Mouse (Mus musculus) myocyte (in vitro differentiated cells): ENCODE measurements around the gene Igf2. TPM values are rescaled to one million over a fixed set of nuclear protein-coding genes. Genes with fewer than 3 reads are reported as not detected.
A peak's percentile ranks its signal among the peaks of the same experiment; 100 is the strongest.

ENCODE experiments used
- H3K27me3 ChIP-seq: one replicate; pipeline ENCODE4 v1.6.1; 2011; ENCODE audit not compliant: control insufficient read depth, insufficient read depth, insufficient read length
- H3K36me3 ChIP-seq: one replicate; pipeline ENCODE4 v1.6.1; 2011; ENCODE audit not compliant: control insufficient read depth, insufficient read depth
- H3K4me2 ChIP-seq: one replicate; pipeline ENCODE4 v1.6.1; 2011; ENCODE audit warnings: low read depth, control low read depth
- H3K4me3 ChIP-seq: one replicate; pipeline ENCODE4 v1.5.1; 2011; ENCODE audit warnings: mild to moderate bottlenecking, control low read depth, moderate library complexity
- H3K79me2 ChIP-seq: one replicate; pipeline ENCODE4 v1.6.1; 2011; ENCODE audit not compliant: control insufficient read depth, insufficient read depth
- H3ac ChIP-seq: one replicate; pipeline ENCODE4 v1.6.1; 2011; ENCODE audit not compliant: control insufficient read depth, insufficient read length
- CEBPB ChIP-seq: IDR thresholded peaks from 2 replicates; pipeline ENCODE4 v1.6.1; 2011; ENCODE audit warnings: mild to moderate bottlenecking, moderate library complexity; ENCODE audit not compliant: poor library complexity, insufficient read depth, severe bottlenecking
- E2F4 ChIP-seq: IDR thresholded peaks from one replicate; pipeline ENCODE4 v1.6.1; 2011; ENCODE audit warnings: mild to moderate bottlenecking, control low read depth, moderate library complexity; ENCODE audit not compliant: insufficient read depth
- MAX ChIP-seq: IDR thresholded peaks from one replicate; pipeline ENCODE4 v1.6.1; 2011; ENCODE audit warnings: low read depth, mild to moderate bottlenecking, control low read depth
- MYOD1 ChIP-seq, 3 experiments: IDR thresholded peaks; one replicate each; pipeline ENCODE4 v1.6.1; 2011; ENCODE audit warnings: control low read depth in 2 of 3, low read depth in 2 of 3, mild to moderate bottlenecking in 2 of 3, moderate library complexity in 1 of 3; ENCODE audit not compliant: insufficient read length in 2 of 3, control insufficient read depth in 1 of 3
- MYOG ChIP-seq, 3 experiments: IDR thresholded peaks; one replicate each; pipeline ENCODE4 v1.6.1; 2011; ENCODE audit warnings: control low read depth in 2 of 3, low read depth in 2 of 3, mild to moderate bottlenecking in 2 of 3; ENCODE audit not compliant: insufficient read length in 2 of 3, control insufficient read depth in 1 of 3, insufficient read depth in 1 of 3
- POLR2A ChIP-seq: IDR thresholded peaks from one replicate; pipeline ENCODE4 v1.6.1; 2011; ENCODE audit warnings: low read depth, mild to moderate bottlenecking, control low read depth, moderate library complexity; ENCODE audit not compliant: insufficient read length
- POLR2AphosphoS2 ChIP-seq: IDR thresholded peaks from one replicate; pipeline ENCODE4 v1.6.1; 2011; ENCODE audit warnings: low read depth, control low read depth; ENCODE audit not compliant: insufficient read length
- REST ChIP-seq: IDR thresholded peaks from one replicate; pipeline ENCODE4 v1.6.1; 2011; ENCODE audit warnings: mild to moderate bottlenecking, control low read depth, moderate library complexity; ENCODE audit not compliant: insufficient read depth, insufficient read length
- SRF ChIP-seq: IDR thresholded peaks from one replicate; pipeline ENCODE4 v1.6.1; 2011; ENCODE audit warnings: low read depth; ENCODE audit not compliant: control insufficient read depth, insufficient read length
- TCF12 ChIP-seq: IDR thresholded peaks from one replicate; pipeline ENCODE4 v1.6.1; 2011; ENCODE audit warnings: mild to moderate bottlenecking, control low read depth; ENCODE audit not compliant: poor library complexity, insufficient read depth, severe bottlenecking
- TCF3 ChIP-seq: IDR thresholded peaks from one replicate; pipeline ENCODE4 v1.6.1; 2011; ENCODE audit warnings: low read depth, control low read depth; ENCODE audit not compliant: insufficient read length
- USF1 ChIP-seq: IDR thresholded peaks from one replicate; pipeline ENCODE4 v1.6.1; 2011; ENCODE audit warnings: low read depth, mild to moderate bottlenecking, control low read depth, moderate library complexity
- polyA plus RNA-seq: library from polyadenylated mRNA; unstranded; fragments of >200 nt; fragmentation: generic; extraction: Trizol; gene quantifications from one replicate; pipeline ENCODE4 v1.2.1, GENCODE M21; 2012; ENCODE audit warnings: missing spikeins

Gene Igf2
- polyA plus RNA-seq, 1 experiment, result 331 TPM

DNA sequence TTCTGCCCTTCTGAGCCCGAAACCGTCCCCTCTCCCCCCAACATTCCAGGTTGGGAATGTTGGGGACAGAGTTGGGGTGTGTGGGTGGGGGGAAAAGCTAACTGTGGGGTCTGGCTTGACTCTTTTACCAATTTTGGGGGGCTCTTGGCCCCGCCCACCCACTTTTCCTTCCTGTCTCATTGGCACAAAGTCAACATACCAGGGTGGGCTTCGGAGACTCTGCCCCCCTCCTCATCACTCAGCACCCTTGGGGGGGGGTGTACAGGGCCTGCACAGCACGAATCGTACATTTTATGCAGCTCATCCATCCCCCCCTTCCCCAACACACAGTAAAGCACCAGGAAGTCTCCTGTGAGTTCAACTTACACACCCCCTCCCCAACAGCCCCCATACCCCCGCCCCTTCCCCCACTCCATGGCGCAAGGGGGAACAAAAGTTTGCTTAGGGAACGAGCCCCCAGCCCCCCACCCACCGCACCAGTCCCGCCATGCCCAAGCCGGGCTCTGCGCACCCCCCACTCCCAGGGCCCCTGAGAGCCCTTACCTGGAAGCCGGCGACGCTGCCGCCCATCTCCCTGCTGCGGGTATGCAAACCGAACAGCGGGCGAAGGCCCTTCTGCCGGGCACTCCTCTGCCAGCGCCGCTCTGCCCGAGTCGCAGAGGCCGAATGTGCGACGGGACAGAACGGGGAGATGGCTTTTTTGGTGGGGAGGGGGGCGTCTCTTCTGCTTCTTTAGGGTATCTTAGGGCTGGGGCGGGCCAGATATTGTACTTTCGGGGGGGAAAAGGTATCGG, 8.6 kb downstream of the Igf2 start:
- H3K79me2 ChIP-seq, result no peaks in the 10 kb centered on the region
- H3K36me3 ChIP-seq, result no peaks in the 10 kb centered on the region
- H3K27me3 ChIP-seq, result peaks cover 22% of the 10 kb centered on the region
- H3K4me3 ChIP-seq, result peak overlapping the region; percentile 15
- H3K4me2 ChIP-seq, result peak overlapping the region; percentile 6
- no peak for TF ChIP-seq SRF
- no peak for TF ChIP-seq REST
- TF ChIP-seq POLR2A, result no peak
- no peak for TF ChIP-seq MYOD1 (IDR thresholded peaks at IDR 0.05; ENCODE audit: control insufficient read depth in 1 of 3, insufficient read length in 2 of 3, low read depth in 2 of 3)
- no peak for TF ChIP-seq E2F4
- no peak for TF ChIP-seq CEBPB
- TF ChIP-seq MAX, result no peak
- TF ChIP-seq TCF3, result no peak
- no peak for TF ChIP-seq TCF12
- no peak for TF ChIP-seq USF1
- TF ChIP-seq POLR2AphosphoS2, result no peak
- TF ChIP-seq MYOG (IDR thresholded peaks at IDR 0.05; ENCODE audit: control insufficient read depth in 1 of 3, insufficient read depth in 1 of 3, insufficient read length in 2 of 3, low read depth in 2 of 3), result no peak
- H3ac ChIP-seq, result no peak overlapping the region

- no peaks in the 10 kb centered on the region for H3K36me3 ChIP-seq
- no peak overlapping the region for H3ac ChIP-seq
- peaks cover 22% of the 10 kb centered on the region for H3K27me3 ChIP-seq
- no peaks in the 10 kb centered on the region for H3K79me2 ChIP-seq
- H3K4me2 ChIP-seq, result peak overlapping the region; percentile 6
- peak; percentile 27 for TF ChIP-seq POLR2AphosphoS2
- TF ChIP-seq POLR2A, result peak; percentile 51
- TF ChIP-seq MYOG (IDR thresholded peaks at IDR 0.05; ENCODE audit: control insufficient read depth in 1 of 3, insufficient read depth in 1 of 3, insufficient read length in 2 of 3, low read depth in 2 of 3), result no peak
- H3K4me3 ChIP-seq, result peak overlapping the region; percentile 15
These were observed 9.2 kb downstream of the Igf2 start for GRCm38 (mm10) chr7:142657341-142657791.

- Histone ChIP-seq H3K79me2 (no peaks in the 10 kb centered on the region), H3K4me2 (no peak overlapping the region), H3K36me3 (no peaks in the 10 kb centered on the region), H3ac (no peak overlapping the region), H3K27me3 (peaks cover 20% of the 10 kb centered on the region), H3K4me3 (peak overlapping the region; percentile 15)
- TF ChIP-seq MAX (no peak), POLR2AphosphoS2 (peak; percentile 22)
These were observed 10.6 kb downstream of the Igf2 start for GRCm38 (mm10) chr7:142656055-142656454.

- H3K27me3 ChIP-seq, result peaks cover 16% of the 10 kb centered on the region
- H3ac ChIP-seq, result no peak overlapping the region
- TF ChIP-seq POLR2AphosphoS2 (no peak), E2F4 (no peak), TCF12 (no peak), POLR2A (no peak)
- H3K4me2 ChIP-seq, result no peak overlapping the region
- peak overlapping the region; percentile 15 for H3K4me3 ChIP-seq
- H3K36me3 ChIP-seq, result no peaks in the 10 kb centered on the region
- H3K79me2 ChIP-seq, result no peaks in the 10 kb centered on the region
These were observed 11.0 kb downstream of the Igf2 start for GRCm38 (mm10) chr7:142655633-142656032.

DNA sequence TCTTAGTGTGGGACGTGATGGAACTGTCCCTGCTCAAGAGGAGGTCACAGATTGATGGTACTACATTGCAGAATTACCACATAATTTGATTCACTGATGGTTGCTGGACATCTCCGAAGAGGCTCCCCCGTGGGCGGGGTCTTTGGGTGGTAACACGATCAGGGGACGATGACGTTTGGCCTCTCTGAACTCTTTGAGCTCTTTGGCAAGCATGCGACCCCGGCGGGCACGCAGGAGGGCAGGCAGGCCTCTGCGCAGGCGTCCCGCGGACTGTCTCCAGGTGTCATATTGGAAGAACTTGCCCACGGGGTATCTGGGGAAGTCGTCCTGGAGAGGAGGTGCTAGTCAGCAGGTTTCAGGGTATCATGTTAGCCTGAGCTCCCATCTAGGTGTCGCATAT, 12.9 kb downstream of the Igf2 start:
- no peak for TF ChIP-seq USF1
- no peak for TF ChIP-seq MAX
- peak; percentile 11 for TF ChIP-seq POLR2AphosphoS2
- H3K79me2 ChIP-seq, result no peaks in the 10 kb centered on the region
- H3K36me3 ChIP-seq, result no peaks in the 10 kb centered on the region
- H3K4me2 ChIP-seq, result no peak overlapping the region
- H3ac ChIP-seq, result no peak overlapping the region
- H3K4me3 ChIP-seq, result no peak overlapping the region
- H3K27me3 ChIP-seq, result peaks cover 7% of the 10 kb centered on the region

DNA sequence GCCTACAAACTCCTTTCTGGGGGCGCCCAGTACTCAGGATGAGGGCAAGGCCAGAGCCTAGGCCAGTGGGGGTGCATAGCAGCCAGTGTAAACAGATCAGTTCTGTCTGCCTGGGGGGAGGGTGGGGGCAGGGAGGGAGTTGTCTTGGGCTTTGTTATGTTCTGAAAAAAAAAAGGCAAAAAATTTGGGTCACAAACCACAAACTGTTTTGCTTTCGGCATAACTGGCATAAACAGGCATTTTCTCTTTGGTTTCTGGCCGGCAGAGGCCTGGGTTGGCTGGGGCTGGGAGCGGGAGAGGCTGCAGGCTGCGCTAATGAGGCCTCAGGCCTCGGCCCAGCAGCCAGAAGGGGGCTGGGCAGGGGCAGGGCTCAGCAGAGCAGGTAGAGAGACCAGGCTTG, 19.9 kb downstream of the Igf2 start:
- H3K79me2 ChIP-seq, result no peaks in the 10 kb centered on the region
- H3ac ChIP-seq, result no peak overlapping the region
- no peak overlapping the region for H3K4me3 ChIP-seq
- H3K27me3 ChIP-seq, result no peaks in the 10 kb centered on the region
- no peaks in the 10 kb centered on the region for H3K36me3 ChIP-seq
- no peak overlapping the region for H3K4me2 ChIP-seq
- no peak for TF ChIP-seq MYOG (IDR thresholded peaks at IDR 0.05; ENCODE audit: control insufficient read depth in 1 of 3, insufficient read depth in 1 of 3, insufficient read length in 2 of 3, low read depth in 2 of 3)
- no peak for TF ChIP-seq TCF3
- no peak for TF ChIP-seq TCF12
